Comparison of ENCODE assay signal across 22 mouse cellular contexts in the genomic region with DNA sequence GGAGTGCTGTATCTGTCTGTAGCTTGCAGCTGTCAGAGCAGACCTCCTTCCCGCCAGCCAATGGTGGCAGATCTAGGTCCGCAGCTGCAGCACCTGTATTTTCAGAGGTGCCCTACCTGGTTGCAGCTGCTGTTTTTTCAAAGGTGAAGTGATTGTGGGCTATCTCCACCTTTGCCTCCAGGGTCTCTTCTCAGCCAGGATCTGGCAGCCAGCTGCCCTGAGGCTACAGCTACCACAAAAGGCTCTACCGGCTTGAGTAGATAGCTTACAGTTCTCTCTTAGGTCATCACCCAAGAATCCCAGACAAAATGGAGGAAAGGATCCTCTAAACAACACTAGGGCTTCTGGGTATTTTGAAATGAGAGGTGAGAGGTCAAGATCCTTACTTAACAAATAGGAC. TPM values are rescaled to one million over a fixed set of nuclear protein-coding genes. Genes with fewer than 3 reads are reported as not detected.
DNase-seq lines count a peak whose midpoint lies in the region; TF ChIP-seq lines count a peak whose summit lies in the region.
"Had no signal": no experiment of that assay in that cellular context is flagged by ENCODE, and none has a peak within 500 bp of the region (broad histone marks: within the 10 kb centered on the region; RNA-seq: fewer than 3 reads in every experiment).

No protein-coding gene starts in this region.

- H3K27ac ChIP-seq in ES-Bruce4 (ENCODE audit: insufficient read depth, low read length): peak overlapping the region; percentile 57; the same call in 1 of the 2 replicates
- H3K27ac ChIP-seq: embryonic facial prominence, embryonic 13.5 days; embryonic facial prominence, embryonic 15.5 days; forebrain, embryonic 10.5 days; forebrain, embryonic 12.5 days had no signal

- no peaks in the 10 kb centered on the region for H3K27me3 ChIP-seq in ES-Bruce4 (ENCODE audit: control insufficient read depth, insufficient read depth, low read length, poor library complexity, severe bottlenecking)
- H3K27me3 ChIP-seq: embryonic facial prominence, embryonic 13.5 days; embryonic facial prominence, embryonic 15.5 days; forebrain, embryonic 12.5 days had no signal

- H3K36me3 ChIP-seq in ES-Bruce4 (ENCODE audit: control insufficient read depth, insufficient read depth, low read length, poor library complexity, severe bottlenecking): no peaks in the 10 kb centered on the region
- H3K36me3 ChIP-seq: embryonic facial prominence, embryonic 13.5 days; embryonic facial prominence, embryonic 15.5 days; forebrain, embryonic 10.5 days; forebrain, embryonic 12.5 days; G1E had no signal

- no peaks in the 10 kb centered on the region for H3K9me3 ChIP-seq in ES-Bruce4 (replicated peaks; ENCODE audit: control insufficient read depth, insufficient read depth, low read length, poor library complexity, severe bottlenecking)
- H3K9me3 ChIP-seq: embryonic facial prominence, embryonic 13.5 days; embryonic facial prominence, embryonic 15.5 days; forebrain, embryonic 10.5 days; forebrain, embryonic 12.5 days; G1E had no signal

- 0 out of 2 replicates have a peak, but pooled peaks have one; percentile 55 for TF ChIP-seq EP300 in ES-Bruce4 (IDR thresholded peaks at IDR 0.05; ENCODE audit: insufficient read depth, low read depth, low read length)

- no peaks in the 10 kb centered on the region for H3K4me1 ChIP-seq in ES-Bruce4 (ENCODE audit: control insufficient read depth, insufficient read depth, low read length)
- H3K4me1 ChIP-seq: embryonic facial prominence, embryonic 13.5 days; embryonic facial prominence, embryonic 15.5 days; forebrain, embryonic 10.5 days; forebrain, embryonic 12.5 days had no signal

- no peak overlapping the region for H3K4me3 ChIP-seq in ES-Bruce4 (ENCODE audit: low read depth, low read length)
- H3K4me3 ChIP-seq: embryonic facial prominence, embryonic 13.5 days; embryonic facial prominence, embryonic 15.5 days; erythroblast, embryonic 14.5 days; forebrain, embryonic 10.5 days; forebrain, embryonic 12.5 days had no signal

- DNase-seq in ES-CJ7 (ENCODE audit: low read depth, low spot score) (peak; percentile 26), R1 (ENCODE audit: low read depth, low spot score) (peak; percentile 20), adipocyte (ENCODE audit: low spot score) (peak; percentile 25)
- no peak for DNase-seq in spleen, postnatal 10 days (ENCODE audit: low spot score in 2 of 2)
- DNase-seq in kidney, adult 18-20 months: no peak
- no peak for DNase-seq in c-Kit-positive CD71-positive TER-119-positive erythroid progenitor cells, embryonic 14.5 days (ENCODE audit: low spot score)
- DNase-seq: adrenal gland, adult 2 months; adrenal gland, postnatal 10 days; adrenal gland, postnatal 25 days; cerebellum, adult 11-12 months; cerebellum, adult 2 months; cerebellum, adult 9-11 months; cerebellum, postnatal 14 days; cerebellum, postnatal 36 days; embryo, embryonic 11 days had no signal

- TF ChIP-seq CTCF in ES-Bruce4 (IDR thresholded peaks at IDR 0.05; ENCODE audit: low read depth, low read length): no peak

- H3K9ac ChIP-seq in ES-Bruce4 (ENCODE audit: low read depth, poor library complexity, severe bottlenecking): no peak overlapping the region
- H3K9ac ChIP-seq: embryonic facial prominence, embryonic 13.5 days; embryonic facial prominence, embryonic 15.5 days; forebrain, embryonic 12.5 days had no signal

- TF ChIP-seq POLR2A in ES-Bruce4 (IDR thresholded peaks at IDR 0.05; ENCODE audit: insufficient read depth, low read length): no peak

RNA-seq across cellular contexts. Expression of gene Pcgf5, which starts 50.4 kb away (rescaled TPM):
- 42.6 and 51.1 TPM in 2 replicates for polyA plus RNA-seq in ES-Bruce4 (2011; ENCODE audit: insufficient read depth, insufficient read length, low read depth, missing spikeins)

Comparison
In these comparisons a context has a peak if more than half of its experiments do, and no peak if none do; other contexts are left out.
1. DNase-seq: peak in ES-CJ7 (single experiment), R1 (single experiment) and adipocyte (single experiment); none in spleen, postnatal 10 days (0 of 2), kidney, adult 18-20 months (single experiment) and c-Kit-positive CD71-positive TER-119-positive erythroid progenitor cells, embryonic 14.5 days (single experiment).